20 mouse cellular contexts compared by ENCODE assay signal in genomic region chr1:33245186-33245585, GRCm38 (mm10).
"Had no signal": no experiment of that assay in that cellular context is flagged by ENCODE, and none has a peak within 500 bp of the region (broad histone marks: within the 10 kb centered on the region; RNA-seq: fewer than 3 reads in every experiment).

No protein-coding gene starts in this region.

- H3K4me1 ChIP-seq: kidney, embryonic 15.5 days; liver, embryonic 12.5 days; liver, embryonic 15.5 days; lung, embryonic 15.5 days; megakaryocyte, embryonic 14.5 days; midbrain, embryonic 10.5 days; midbrain, embryonic 13.5 days; neural tube, embryonic 13.5 days had no signal

- H3K4me3 ChIP-seq: kidney, embryonic 15.5 days; left cerebral cortex, adult 2 months; limb, embryonic 15.5 days; liver, embryonic 12.5 days; liver, embryonic 15.5 days; lung, embryonic 15.5 days; megakaryocyte, embryonic 14.5 days; midbrain, embryonic 10.5 days; midbrain, embryonic 13.5 days; myocyte; neural tube, embryonic 13.5 days had no signal

- DNase-seq: kidney, adult 8-10 months; layer of hippocampus, postnatal 36 days; lung, adult 18-20 months; lung, postnatal 10 days; lung, postnatal 36 days; thymus, adult 2 months; thymus, postnatal 14 days; thymus, postnatal 4 days had no signal

- H3K9me3 ChIP-seq: kidney, embryonic 15.5 days; limb, embryonic 15.5 days; liver, embryonic 12.5 days; lung, embryonic 15.5 days; midbrain, embryonic 10.5 days; midbrain, embryonic 13.5 days; neural tube, embryonic 13.5 days had no signal

- H3K36me3 ChIP-seq: kidney, embryonic 15.5 days; limb, embryonic 15.5 days; liver, embryonic 12.5 days; liver, embryonic 15.5 days; lung, embryonic 15.5 days; midbrain, embryonic 10.5 days; midbrain, embryonic 13.5 days; neural tube, embryonic 13.5 days had no signal

- H3K9ac ChIP-seq: kidney, embryonic 15.5 days; limb, embryonic 15.5 days; liver, embryonic 12.5 days; liver, embryonic 15.5 days; lung, embryonic 15.5 days; midbrain, embryonic 13.5 days; neural tube, embryonic 13.5 days had no signal

- H3K4me2 ChIP-seq: kidney, embryonic 15.5 days; limb, embryonic 15.5 days; liver, embryonic 12.5 days; liver, embryonic 15.5 days; lung, embryonic 15.5 days; midbrain, embryonic 13.5 days; neural tube, embryonic 13.5 days had no signal

- ATAC-seq: liver, embryonic 12.5 days; midbrain, embryonic 13.5 days; midbrain, embryonic 16.5 days had no signal

- H3K27ac ChIP-seq: kidney, embryonic 15.5 days; left cerebral cortex, adult 2 months; limb, embryonic 15.5 days; liver, embryonic 12.5 days; liver, embryonic 15.5 days; lung, embryonic 15.5 days; midbrain, embryonic 10.5 days; midbrain, embryonic 13.5 days; neural tube, embryonic 13.5 days had no signal

- H3K27me3 ChIP-seq: kidney, embryonic 15.5 days; limb, embryonic 15.5 days; liver, embryonic 12.5 days; liver, embryonic 15.5 days; lung, embryonic 15.5 days; megakaryocyte, embryonic 14.5 days; midbrain, embryonic 13.5 days; neural tube, embryonic 13.5 days had no signal
